Mouse (Mus musculus): ENCODE measurements at regions not wholly inside any gene's neighbourhood (a gene's known extent, or its start where the extent isn't known, plus 50 kb on each side); places are given as distances from the start of the nearest gene placed in this dataset.

- DNase-seq (ENCODE audit: extremely low read depth): no peak
- Histone ChIP-seq H3K9me3 (replicated peaks; ENCODE audit: low read length) (no peaks in the 10 kb centered on the region), H3K27ac (ENCODE audit: insufficient read depth, low read depth) (no peak overlapping the region), H3K36me3 (replicated peaks in 1 of 2; ENCODE audit: control insufficient read depth in 1 of 2, insufficient read depth in 1 of 2, low read length in 1 of 2) (no peaks in the 10 kb centered on the region), H3K4me1 (ENCODE audit: control insufficient read depth in 1 of 2, insufficient read depth in 2 of 2) (peaks cover 50 to 73% of the 10 kb centered on the region in 2 experiments), H3K4me2 (ENCODE audit: insufficient read depth, low read depth, poor library complexity, severe bottlenecking) (no peak overlapping the region), H3K4me3 (replicated peaks in 1 of 3; ENCODE audit: low read depth in 2 of 3, low read length in 2 of 3, poor library complexity in 1 of 3) (no peak overlapping the region), H3K79me2 (replicated peaks; ENCODE audit: control insufficient read depth, extremely low read depth, insufficient read depth, poor library complexity, severe bottlenecking) (no peaks in the 10 kb centered on the region), H3K9ac (ENCODE audit: insufficient read depth, low read depth) (no peak overlapping the region), H3K27me3 (replicated peaks) (peaks cover 2% of the 10 kb centered on the region)
- in situ Hi-C loops (cut with MboI; ENCODE audit: low pct_ligation_motif_present, low pct_unique_long_range_greater_than_20kb, low sequenced_read_pairs) (no loop called here), dilution Hi-C loops (cut with MboI; ENCODE audit: extremely low pct_ligation_motif_present, extremely low pct_unique_long_range_greater_than_20kb, low sequenced_read_pairs) (no loop called here)
- TF ChIP-seq POLR2A (IDR thresholded peaks at IDR 0.05; ENCODE audit: low read depth, low read length): no peak
- TF ChIP-seq SIN3A (IDR thresholded peaks at IDR 0.05; ENCODE audit: low read length): no peak
- no peak for TF ChIP-seq ELF1 (IDR thresholded peaks at IDR 0.05; ENCODE audit: low read depth, low read length)
- no peak for TF ChIP-seq TCF12 (IDR thresholded peaks at IDR 0.05; ENCODE audit: low read depth, low read length)
- TF ChIP-seq JUN (IDR thresholded peaks at IDR 0.05; ENCODE audit: insufficient read depth, low read depth, low read length): no peak
- no peak for TF ChIP-seq GABPA (IDR thresholded peaks at IDR 0.05; ENCODE audit: insufficient replicate concordance, low read depth, low read length)
- TF ChIP-seq HCFC1 (IDR thresholded peaks at IDR 0.05; ENCODE audit: low read depth, low read length): no peak
- TF ChIP-seq ETS1 (conservative IDR thresholded peaks at IDR 0.05; ENCODE audit: low read depth, low read length): no peak
- no peak for TF ChIP-seq EP300 (IDR thresholded peaks at IDR 0.05; ENCODE audit: low read length)
- no peak for TF ChIP-seq TBP (conservative IDR thresholded peaks at IDR 0.05; ENCODE audit: low read depth, low read length)
- TF ChIP-seq MAX (IDR thresholded peaks at IDR 0.05; ENCODE audit: low read length): no peak
Observed at GRCm38 (mm10) chr2:92687702-92688101, 88.2 kb downstream of the Chst1 start.

- no peak overlapping the region for H3K9ac ChIP-seq (ENCODE audit: insufficient read depth, low read depth)
Observed at GRCm38 (mm10) chr2:92689203-92689602, 89.7 kb downstream of the Chst1 start.

More at GRCm38 (mm10) chr2:92689203-92689602, 89.7 kb downstream of the Chst1 start:
- no peak for DNase-seq (ENCODE audit: extremely low read depth)
- H3K4me3 ChIP-seq (replicated peaks in 1 of 3; ENCODE audit: low read depth in 2 of 3, low read length in 2 of 3, poor library complexity in 1 of 3): no peak overlapping the region
- in situ Hi-C loops (cut with MboI; ENCODE audit: low pct_ligation_motif_present, low pct_unique_long_range_greater_than_20kb, low sequenced_read_pairs): no loop called here
- TF ChIP-seq USF1 (IDR thresholded peaks at IDR 0.05; ENCODE audit: low read depth, low read length) (no peak), ZNF384 (IDR thresholded peaks at IDR 0.05; ENCODE audit: low read depth, low read length) (no peak), KAT2A (IDR thresholded peaks at IDR 0.05; ENCODE audit: insufficient replicate concordance, low read length) (no peak), RAD21 (IDR thresholded peaks at IDR 0.05; ENCODE audit: low read depth, low read length) (no peak), JUND (conservative IDR thresholded peaks at IDR 0.05; ENCODE audit: low read depth, low read length) (no peak), MYC (IDR thresholded peaks at IDR 0.05; ENCODE audit: low read depth, low read length) (no peak), MAFK (IDR thresholded peaks at IDR 0.05; ENCODE audit: insufficient replicate concordance, low read length) (no peak), SMC3 (IDR thresholded peaks at IDR 0.05; ENCODE audit: low read depth, low read length) (no peak), CHD2 (IDR thresholded peaks at IDR 0.05; ENCODE audit: low read length) (no peak), TCF12 (IDR thresholded peaks at IDR 0.05; ENCODE audit: low read depth, low read length) (no peak), CHD1 (IDR thresholded peaks at IDR 0.05; ENCODE audit: low read depth, low read length) (no peak), NRF1 (IDR thresholded peaks at IDR 0.05; ENCODE audit: low read depth, low read length) (no peak), ZMIZ1 (IDR thresholded peaks at IDR 0.05; ENCODE audit: low read depth, low read length) (no peak), JUN (IDR thresholded peaks at IDR 0.05; ENCODE audit: insufficient read depth, low read depth, low read length) (no peak), SIN3A (IDR thresholded peaks at IDR 0.05; ENCODE audit: low read length) (no peak), IRF4 (IDR thresholded peaks at IDR 0.05; ENCODE audit: low read depth, low read length) (no peak), EP300 (IDR thresholded peaks at IDR 0.05; ENCODE audit: low read length) (no peak), GABPA (IDR thresholded peaks at IDR 0.05; ENCODE audit: insufficient replicate concordance, low read depth, low read length) (no peak)
- H3K4me1 ChIP-seq (ENCODE audit: control insufficient read depth in 1 of 2, insufficient read depth in 2 of 2): peaks cover 35 to 61% of the 10 kb centered on the region in 2 experiments
- no peak overlapping the region for H3K27ac ChIP-seq (ENCODE audit: insufficient read depth, low read depth)
- H3K36me3 ChIP-seq (replicated peaks in 1 of 2; ENCODE audit: control insufficient read depth in 1 of 2, insufficient read depth in 1 of 2, low read length in 1 of 2): no peaks in the 10 kb centered on the region
- H3K9me3 ChIP-seq (replicated peaks; ENCODE audit: low read length): no peaks in the 10 kb centered on the region
- dilution Hi-C loops (cut with MboI; ENCODE audit: extremely low pct_ligation_motif_present, extremely low pct_unique_long_range_greater_than_20kb, low sequenced_read_pairs): no loop called here
- H3K27me3 ChIP-seq (replicated peaks): peaks cover 9% of the 10 kb centered on the region
- H3K4me2 ChIP-seq (ENCODE audit: insufficient read depth, low read depth, poor library complexity, severe bottlenecking): no peak overlapping the region
- no peaks in the 10 kb centered on the region for H3K79me2 ChIP-seq (replicated peaks; ENCODE audit: control insufficient read depth, extremely low read depth, insufficient read depth, poor library complexity, severe bottlenecking)
